Mouse (Mus musculus) layer of hippocampus, postnatal 10 days (tissue): ENCODE data around the gene Sall1. TPM values are rescaled to one million over a fixed set of nuclear protein-coding genes. Genes with fewer than 3 reads are reported as not detected.
A peak's percentile ranks its signal among the peaks of the same experiment; 100 is the strongest.

Experiments used
- DNase-seq, 2 experiments: peaks; one replicate each; pipeline ENCODE4 v3.0.0; 2021; ENCODE audit warnings: low spot score in 2 of 2
- total RNA-seq, 2 experiments: library from RNA; stranded (reverse); gene quantifications; 2 replicates each; pipeline ENCODE4 v1.2.3; 2021

The Sall1 gene
- total RNA-seq, 2 experiments from 2014 or later: 15.4 to 16.2 TPM

DNA sequence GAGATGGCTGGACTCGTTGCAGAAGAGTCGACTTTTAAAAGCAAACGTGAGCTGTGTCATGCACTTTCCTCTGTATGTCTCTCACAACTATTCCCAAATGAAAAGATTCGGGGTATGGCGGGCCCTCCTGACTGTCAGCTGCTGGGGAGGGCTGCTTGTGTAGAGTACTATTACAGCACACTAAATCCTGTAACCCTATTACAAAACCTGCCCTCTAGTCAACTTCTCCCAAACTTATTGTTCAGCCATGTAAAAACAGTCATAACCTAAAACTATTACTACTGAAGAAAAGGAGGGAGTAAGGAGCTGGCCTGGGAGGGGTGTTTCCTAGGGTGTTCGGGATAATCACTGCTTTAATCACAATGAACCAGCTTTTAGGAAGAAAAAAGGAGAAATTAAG, 4.1 kb downstream of the Sall1 start:
- no peak for DNase-seq

DNA sequence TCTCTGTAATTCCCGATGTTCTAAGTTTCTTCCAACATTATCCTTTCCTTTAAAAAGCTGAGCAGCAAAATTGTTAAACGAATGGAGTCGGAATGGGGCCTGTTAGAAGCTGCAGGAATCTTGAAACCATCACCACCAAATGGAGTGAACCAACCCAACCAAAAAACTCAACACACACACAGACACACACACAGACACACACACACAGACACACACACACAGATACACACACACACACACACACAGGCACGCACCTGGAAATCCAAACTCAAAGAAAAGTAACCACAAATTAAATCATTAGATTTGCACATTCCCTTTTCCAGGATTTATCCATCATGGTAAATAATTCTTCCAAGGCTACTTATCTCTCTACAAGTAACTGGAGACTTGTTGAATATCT, 5.0 kb downstream of the Sall1 start:
- no peak for DNase-seq

DNA sequence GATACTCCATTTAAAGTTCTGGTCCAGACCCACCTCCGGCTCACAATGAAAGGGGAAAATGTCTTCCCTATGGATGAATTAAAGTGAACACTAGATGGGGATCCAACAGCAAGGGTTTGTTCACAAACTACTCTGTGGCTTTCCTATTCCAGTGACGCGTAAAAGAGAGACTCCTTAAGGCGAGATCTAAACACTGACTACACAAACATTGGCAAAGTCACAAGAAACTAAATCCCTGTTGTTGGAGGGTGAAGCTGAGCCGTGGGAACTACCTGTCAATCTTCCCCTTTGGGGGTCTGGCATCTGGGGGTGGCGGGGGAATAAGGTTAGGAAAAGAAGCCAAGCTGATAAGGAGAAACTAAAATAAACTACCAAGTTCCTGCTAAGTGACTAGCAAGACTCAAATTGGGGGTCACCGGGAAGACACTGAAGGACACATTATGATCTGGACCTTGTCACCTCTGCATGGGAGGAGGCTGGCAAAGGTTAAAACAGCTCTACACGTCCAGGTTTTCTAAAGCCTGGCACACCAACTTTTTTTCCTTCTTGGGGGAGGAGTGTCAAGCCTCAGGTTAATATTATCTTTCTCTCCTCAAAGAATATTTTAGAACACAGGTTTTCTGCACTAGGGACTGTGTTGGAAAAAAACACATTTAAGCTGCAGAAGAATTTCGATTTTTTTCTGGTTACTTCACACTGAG, 6.3 kb downstream of the Sall1 start:
- no peak for DNase-seq

DNA sequence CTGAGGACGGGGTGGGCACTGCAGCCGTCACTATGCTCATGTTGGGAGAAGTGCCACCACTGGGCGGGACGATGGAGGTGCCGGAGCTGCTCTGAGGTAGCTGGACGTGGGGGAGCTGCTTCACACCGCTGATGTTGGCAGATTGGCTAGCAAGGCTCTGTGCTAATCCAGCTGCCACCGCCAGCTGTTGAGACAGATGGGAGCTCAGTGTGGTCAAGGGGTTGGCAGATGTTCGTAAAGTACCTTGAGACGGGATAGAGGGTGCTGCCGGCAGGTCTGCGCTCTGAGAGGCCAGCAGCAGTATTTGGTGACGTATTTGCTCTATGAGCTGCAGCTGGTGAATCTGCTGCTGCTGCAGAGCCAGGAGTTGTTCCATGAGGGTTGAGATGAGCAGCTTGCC, 11.6 kb downstream of the Sall1 start:
- DNase-seq: no peak

DNA sequence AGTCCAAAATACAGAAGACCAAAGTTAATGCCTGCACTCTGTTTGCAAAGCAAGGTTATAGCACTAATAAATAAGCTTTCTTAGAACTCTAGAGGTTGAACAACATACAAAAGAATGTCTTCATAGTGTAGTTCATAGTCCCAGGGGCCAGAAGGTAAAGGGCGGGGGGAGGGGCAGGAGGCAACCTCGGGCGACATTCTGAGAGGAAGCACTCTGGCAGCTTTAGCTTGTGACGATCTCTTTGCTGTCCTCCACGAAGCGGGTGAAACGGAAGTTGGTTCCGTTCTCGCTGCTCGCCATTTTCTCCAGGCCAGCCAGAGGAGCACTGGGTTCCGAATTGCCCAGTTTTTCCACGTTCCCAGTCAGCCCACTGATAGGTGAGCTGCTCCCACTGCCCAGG, 15.8 kb downstream of the Sall1 start:
- DNase-seq: no peak

DNA sequence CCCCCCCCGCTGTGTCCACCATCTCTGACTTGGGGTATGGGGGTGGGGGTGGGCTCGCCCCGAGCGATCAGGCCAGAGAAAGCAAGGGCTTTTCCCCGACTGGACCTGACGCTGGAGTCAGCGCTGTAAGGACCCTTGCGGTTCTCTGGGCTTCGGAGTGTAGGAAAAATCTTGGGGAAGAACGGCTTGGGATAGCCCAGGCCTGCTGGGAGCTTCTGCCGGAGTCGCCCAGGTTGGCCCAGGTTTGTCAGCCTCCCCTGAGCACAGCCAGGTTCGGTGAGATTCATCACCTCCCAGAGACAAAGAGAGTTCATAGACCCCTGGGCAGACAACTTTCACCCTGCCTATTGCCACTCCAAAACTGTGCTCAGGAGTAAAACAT, 17.8 kb downstream of the Sall1 start:
- DNase-seq: no peak

DNA sequence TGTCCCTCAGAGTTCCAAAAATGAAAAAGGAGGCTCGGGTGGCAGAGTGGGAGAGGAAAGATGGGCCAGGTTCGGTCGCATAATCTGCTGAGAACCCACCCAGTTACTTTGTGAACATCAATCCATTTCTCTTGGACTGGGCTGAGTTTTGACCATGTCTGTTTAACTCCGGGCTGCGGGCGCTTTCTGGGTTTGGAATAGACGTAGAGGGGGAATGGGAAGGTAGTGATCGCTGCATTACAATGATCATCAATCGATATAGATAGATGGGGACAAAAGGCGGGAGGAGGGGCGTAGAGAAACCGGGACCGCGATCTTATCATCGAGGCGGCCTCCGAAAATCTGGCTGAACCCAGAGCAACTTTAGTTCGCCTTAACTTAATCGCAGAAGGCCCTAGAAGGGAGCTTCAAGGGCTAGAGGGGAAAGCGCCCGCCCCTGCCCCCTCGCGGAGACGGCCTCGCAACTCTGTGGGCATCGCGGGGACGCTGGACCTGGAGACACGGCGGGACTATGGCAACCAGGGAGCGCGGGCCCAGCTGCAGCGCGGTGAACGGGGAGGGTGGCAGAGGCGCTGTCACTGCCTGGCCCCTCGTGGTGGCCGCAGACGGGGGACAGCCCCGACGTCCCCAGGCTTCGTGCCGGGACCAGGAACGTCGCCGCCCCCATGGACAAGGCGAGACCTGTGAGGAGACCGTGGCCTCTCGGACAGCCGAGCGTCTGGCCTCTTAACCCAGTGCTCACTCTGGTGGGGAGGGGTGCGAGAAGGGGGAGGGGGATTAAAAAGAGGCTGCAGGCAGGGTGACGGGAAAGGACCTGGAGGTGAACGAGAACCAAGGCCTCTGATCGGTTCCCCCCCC, 18.5 kb downstream of the Sall1 start:
- DNase-seq: peak in 1 of 2 experiments; percentile 56

DNA sequence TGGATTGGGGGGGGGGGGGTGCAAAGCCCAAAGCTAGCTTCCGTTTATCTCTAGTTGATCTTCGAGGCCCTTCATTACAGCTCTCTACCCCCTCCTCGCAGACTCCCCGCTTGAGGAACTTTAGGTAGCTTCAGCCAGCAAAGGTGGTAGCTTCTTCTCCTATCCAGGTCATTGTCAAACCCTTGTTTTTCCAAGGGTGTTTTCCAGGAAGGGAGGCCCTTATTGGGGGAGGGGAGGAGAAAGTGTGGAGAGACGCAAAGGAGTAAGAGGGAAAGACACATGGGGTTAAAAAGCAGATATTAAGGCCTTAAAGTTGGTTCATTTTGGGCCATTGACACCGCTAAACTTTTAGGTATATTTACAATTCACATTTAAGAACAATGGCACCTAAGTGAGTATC, 19.2 kb downstream of the Sall1 start:
- no peak for DNase-seq

DNA sequence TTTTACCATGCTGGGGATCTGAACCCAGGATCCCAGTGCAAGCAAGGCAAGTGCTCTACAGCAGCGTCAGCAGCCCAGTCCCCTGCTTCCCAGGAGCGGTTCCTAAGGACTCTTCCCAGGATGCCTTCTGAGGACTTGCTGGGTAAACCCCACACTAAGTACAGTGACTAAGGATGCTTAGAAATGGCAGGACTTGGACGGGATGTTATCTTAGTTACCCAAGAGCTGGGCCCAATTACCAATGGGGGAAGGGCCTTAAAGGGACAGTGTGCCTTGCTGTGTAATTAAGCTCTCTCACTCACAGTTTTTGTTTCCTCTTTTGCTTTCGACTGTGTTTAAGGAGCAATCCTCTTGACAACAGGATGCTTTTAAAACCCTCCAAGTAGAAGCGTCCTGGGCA, 22.8 kb downstream of the Sall1 start:
- no peak for DNase-seq

DNA sequence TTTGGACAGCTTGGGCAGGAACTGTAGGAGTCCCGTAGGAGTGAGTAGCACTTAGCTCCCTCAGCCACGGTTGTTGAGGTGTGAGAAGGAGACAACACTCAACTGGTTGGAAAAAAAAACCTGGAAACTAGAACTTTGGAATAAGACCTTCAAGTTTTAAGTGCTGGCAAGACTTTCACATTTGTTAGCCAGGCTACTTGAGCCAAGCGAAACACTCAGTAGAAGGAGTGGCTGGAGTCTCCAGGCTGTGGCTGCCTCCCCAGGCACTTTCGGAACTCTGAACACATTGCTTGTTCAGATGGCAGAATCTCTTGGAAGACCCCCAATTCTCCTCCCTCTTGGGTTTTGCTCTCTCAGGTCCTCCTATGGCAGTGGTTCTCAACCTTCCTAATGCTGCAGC, 26.1 kb downstream of the Sall1 start:
- DNase-seq: no peak

DNA sequence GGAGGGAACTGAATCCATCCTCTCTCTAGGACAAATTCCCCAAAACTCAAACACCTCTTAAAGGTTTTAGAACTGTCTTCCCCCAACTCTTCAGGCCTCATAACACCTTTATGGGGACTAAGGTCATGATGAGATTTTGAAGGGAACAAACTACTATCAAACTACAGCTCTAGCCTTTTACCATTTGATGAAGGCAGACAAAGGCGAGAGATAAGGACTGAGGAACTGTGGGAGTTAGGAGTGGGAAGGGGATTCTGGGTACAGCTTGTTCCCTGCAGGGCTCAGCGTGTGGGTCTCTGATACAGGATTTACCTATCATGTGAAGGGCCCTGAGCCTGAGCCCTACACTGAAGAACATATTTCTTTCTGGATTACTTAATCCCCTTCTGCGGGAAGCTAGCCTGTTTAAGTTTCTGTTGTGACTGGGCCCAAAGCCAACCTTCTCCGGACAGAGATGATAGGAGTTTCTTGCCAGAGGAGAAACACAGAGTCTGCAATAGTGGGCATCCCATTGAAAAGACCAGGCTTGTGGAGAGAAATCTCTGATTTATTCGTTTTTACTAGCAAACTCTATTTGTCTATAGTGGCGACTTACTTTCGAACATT, 27.4 kb downstream of the Sall1 start:
- no peak for DNase-seq

DNA sequence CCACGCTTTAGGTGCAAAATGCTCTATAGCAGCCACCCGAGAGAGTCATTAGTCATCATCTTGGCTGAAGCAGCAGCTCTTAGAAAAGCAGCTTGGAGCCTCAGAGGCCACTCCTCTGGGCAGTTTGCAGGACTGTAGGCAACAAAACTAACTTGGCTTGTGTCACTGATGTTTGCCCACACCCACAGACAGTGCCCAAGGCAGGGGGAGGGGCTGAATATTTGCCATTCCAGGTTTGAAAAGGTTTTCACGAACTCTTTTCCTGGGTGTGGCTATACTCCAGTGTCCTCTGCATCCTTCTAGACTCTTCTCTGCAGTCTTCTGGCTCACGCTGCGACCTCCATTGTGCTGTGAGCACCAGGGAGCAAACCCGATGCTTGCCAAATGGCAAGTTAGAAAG, 28.4 kb downstream of the Sall1 start:
- no peak for DNase-seq

DNA sequence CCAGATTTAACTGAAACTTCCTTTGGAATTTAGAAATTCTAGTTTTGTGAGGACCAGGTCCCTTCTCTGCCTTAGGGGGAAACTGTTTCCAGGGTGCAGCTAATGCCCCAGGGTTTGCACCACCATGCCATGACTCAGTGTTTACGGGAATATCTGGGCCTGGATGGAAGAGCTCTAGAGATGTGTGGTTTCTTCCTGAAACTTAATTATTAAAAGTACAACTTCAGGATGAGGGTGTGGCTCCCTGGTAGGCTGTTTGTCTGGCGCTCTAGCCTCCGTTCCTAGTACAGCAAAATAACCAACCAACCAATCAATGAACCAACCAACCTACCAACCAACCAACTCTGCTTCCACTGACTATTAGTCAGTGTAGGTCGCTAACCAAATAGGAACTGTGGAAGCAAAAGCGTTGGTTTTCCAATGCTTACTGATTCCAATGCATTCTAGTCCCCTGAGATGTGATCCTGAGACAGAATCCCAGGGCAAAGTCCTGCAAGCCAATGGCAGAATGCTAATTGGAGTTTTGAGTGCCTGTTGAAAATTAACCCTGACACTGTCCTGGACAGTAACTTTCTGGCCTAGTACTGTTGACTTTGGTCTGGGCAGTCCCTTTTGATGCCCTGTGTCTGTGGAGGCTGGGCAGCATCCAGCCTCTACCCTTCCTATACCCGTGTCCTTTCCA, 31.0 kb downstream of the Sall1 start:
- no peak for DNase-seq

DNA sequence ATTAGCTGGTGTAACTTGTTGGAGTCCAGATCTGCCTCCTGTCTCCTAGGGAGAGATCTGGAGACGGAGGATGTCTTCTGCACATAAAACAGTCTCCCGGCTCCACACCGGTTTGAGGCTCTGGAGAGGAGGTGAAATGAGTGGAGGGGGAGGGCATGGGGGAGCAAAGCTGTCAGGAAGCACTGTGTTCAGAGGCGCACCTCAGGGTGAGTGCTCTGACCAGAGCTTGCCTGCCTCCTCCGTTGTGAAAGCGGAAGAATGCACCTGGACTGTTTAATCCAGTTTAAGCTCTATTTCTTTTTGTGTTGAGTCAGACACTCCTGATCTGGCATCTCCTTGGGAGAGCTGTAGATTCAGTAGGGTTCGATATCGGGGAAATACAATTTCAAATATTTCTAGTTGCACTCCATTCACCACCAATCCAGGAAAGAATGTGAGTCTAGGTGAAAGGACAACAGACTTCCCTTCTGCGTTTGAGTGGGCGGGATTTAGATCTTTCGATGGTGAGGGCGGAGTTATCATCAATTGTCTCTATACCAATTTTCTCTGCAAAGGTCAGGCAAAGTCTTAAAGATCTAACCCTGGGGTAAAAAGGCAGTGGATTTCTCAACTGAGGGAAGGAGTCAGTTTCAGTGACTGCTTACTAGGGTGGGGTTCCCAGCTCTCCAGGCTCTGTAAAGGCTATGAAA, 31.8 kb downstream of the Sall1 start:
- no peak for DNase-seq

DNA sequence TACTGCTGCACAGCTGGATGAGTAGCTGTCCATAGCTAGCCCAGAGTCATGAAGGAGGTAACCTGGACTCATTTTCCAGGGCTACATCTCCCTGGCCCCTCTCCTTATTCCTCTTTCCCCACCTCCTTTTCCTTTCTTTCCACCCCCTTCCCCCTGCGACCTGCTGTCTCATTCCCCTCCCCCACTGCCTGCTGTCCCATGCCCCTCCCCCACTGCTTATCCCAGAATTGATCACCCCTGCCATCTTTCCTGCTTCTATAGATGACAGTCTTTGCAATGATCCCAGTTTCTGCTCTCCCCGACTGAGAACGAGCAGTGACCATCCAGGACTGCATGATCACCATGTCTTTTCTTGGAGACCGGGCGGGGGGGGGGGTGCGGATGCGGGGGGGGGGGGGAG, 35.2 kb downstream of the Sall1 start:
- DNase-seq: no peak

DNA sequence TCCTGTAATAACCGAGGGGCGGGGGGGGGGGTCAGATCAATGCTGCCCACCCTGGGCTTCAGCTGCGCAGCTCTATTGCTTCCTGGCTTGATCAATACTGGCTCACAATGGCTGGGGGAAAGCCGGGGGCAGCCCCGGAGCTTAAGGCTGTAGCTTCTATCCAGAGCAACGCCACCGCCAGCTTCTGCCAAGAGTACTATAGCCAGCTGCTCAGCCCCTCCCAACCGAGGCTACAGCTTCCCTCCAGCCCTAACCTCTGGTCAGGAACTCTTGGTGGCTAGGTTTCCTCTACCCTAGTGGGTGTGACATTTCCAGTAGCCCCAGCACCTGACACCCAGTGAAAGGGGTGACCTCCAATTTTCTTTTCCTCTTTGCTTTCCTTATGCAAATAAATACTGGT, 36.8 kb downstream of the Sall1 start:
- DNase-seq: no peak

DNA sequence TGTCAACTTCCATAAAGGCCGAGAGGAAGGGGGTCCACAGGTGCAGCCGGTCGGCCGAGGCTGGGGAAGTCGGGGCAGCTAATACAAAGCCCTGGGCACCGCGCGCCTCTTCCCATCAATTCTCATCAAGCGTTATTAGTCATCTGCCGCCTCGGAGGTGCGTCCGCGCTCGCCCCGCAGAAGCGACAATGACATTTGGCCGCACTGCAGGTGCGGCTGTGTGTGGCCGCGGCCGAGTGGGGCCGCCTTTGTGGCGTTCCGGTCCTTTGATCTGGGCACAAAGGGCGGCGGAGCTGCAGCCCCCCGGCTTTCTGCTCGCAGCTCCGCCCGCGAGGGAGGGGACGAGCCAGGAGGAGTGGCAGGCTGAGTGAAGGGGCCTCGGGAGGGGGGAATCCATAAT, 37.5 kb downstream of the Sall1 start:
- DNase-seq: no peak

DNA sequence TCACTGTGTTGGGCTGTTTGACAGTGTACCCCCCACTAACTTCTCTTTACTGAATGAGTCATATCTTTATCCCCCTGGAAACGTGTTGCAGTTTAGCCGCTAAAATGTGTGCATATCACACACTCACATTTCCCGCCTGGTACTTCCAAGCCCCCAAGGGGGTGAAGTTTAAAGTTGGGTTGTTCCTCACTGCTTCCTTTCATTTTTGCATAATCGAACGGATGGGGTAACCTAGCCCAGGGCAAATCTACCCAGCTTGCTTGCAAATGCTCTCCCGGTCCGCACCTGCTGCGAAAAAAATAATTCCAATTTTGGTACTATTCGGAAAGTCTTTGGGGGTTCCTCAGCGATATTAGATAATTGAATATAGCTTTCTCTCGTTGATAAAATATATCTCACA, 38.2 kb downstream of the Sall1 start:
- no peak for DNase-seq

DNA sequence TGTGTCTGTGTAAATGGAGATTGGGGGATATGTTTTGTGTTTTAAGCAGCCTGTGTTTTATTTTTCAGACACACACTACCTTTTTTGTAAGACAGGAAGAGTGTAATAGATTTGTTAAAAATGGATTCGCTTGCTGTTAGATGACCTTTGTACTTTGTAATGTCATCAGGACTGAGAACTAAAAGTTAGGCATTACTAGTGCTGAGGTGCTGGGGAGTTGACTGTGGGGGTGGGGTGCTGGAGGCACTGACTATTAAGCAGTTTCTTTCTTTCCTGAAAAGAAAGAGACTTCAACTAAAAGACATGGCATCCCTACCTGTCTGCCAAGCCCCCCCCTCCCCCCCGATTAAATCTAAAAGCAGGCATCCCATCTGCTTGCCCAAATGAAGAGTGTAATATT, 39.9 kb downstream of the Sall1 start:
- no peak for DNase-seq

DNA sequence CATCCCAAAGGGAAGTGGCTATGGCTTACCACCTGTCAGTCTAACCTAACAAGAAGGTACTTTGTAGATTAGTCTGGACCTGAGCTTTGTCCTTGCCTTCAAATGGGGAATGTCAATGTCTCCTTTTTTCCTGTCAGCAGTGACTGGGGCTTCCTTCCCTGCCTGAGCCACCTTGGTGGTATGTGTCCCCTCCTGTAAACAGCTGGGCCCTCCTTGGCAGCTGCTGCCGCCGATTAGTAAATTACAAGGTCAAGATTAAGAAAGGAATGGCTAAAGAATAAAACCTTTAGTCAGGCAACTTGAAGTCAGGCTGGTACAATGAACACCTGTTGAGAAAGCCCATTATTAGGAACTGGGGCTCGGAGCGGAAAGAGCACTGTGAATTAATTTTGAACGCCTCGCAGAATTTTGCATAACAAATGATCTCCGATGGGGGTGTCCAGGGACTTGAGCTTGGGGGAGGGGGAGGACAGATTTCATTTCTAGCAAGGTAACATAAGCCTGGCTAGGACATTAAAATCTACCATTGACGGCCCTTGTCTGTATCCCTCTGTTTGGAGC, 40.5 kb downstream of the Sall1 start:
- DNase-seq: no peak

DNA sequence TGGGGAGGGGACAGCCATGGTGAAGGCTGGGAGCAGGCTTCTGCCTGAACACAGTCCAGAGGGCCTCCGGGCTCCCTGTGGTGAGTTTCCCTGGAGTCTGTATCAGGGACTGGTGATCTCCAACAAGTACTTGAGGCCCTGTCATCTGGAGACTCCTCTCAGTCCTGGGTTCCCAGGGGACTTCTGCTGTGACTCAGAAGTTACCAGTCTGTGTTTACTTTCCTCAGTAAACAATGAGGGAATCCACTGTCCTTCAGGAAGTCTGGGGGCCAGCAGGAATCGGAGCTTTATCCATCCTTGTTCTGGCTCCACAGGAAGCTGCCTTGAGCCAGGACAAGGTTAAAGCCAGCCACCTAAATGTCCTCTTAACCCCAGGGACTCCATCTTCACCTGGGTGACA, 41.8 kb downstream of the Sall1 start:
- no peak for DNase-seq
